Comparison of ENCODE assay signal across 9 mouse cellular contexts in the genomic region with DNA sequence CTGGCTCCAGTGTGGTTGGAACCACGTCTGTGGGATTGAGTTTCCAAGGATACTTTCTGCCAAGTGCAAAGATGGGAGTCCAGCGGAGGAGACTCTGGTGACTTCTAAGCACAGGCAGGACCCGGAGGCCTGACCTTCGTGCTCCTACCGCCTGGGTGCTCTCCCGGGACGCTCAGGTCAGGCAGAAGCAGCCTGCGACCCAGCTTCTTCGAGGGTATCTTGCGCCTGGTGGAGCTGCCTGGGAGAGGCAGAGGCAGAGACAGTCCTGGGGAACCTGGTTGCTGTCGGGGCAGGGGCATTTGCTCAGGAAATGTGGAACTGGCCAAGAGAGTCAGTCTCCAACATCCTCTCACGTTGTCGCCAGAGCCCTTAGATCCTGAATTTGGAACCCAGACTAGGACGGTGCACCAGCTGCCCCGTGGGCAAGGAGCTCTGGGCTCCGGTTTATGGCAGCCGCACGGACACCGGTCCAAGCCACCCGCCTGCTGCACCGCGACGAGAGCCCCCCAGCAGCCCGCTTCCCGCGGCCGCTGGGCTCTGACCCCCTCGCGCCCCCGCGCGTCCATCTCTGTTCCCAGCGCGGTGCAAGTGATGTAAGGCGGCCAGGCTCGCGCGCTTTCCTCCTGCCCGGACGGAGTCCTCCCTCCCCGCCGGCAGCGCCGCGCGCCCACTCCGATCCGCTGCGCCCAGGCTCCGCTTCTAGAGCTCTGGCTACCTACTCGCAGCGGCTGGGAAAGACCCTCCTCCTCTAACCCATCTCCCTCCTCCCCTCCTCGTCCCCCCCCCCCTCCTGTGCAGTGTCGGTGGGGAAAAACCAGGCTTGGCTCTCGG. TPM values are rescaled to one million over a fixed set of nuclear protein-coding genes. Genes with fewer than 3 reads are reported as not detected.
A peak's percentile ranks its signal among the peaks of the same experiment; 100 is the strongest.
DNase-seq lines count a peak whose midpoint lies in the region; ATAC-seq and TF ChIP-seq lines count a peak whose summit lies in the region.
"Had no signal": no experiment of that assay in that cellular context is flagged by ENCODE, and none has a peak within 500 bp of the region (broad histone marks: within the 10 kb centered on the region; RNA-seq: fewer than 3 reads in every experiment).

No protein-coding gene starts in this region.

- peak; percentile 63 to 65 for DNase-seq in cerebellum, postnatal 14 days
- DNase-seq in cerebellum, adult 8-10 months, result no peak
- DNase-seq in forebrain, embryonic 11.5 days (ENCODE audit: low spot score), result peak; percentile 81
- DNase-seq in lung, postnatal 4 days, result peak; percentile 16 to 37
- peak; percentile 63 for DNase-seq in right cerebral cortex, adult 18-20 months
- DNase-seq in gastrocnemius, postnatal 25 days, result no peak

- no peaks in the 10 kb centered on the region for H3K4me1 ChIP-seq in ES-Bruce4 (ENCODE audit: control insufficient read depth, insufficient read depth, low read length)
- no peaks in the 10 kb centered on the region for H3K4me1 ChIP-seq in forebrain, embryonic 11.5 days (replicated peaks; ENCODE audit: control insufficient read depth, insufficient read depth, low read length)
- 0 out of 2 replicates have a peak, but pooled peaks cover 3% of the 10 kb centered on the region for H3K4me1 ChIP-seq in intestine, embryonic 15.5 days (replicated peaks)

- TF ChIP-seq POLR2A in ES-Bruce4 (IDR thresholded peaks at IDR 0.05; ENCODE audit: insufficient read depth, low read length), result no peak

- H3K27me3 ChIP-seq in ES-Bruce4 (ENCODE audit: control insufficient read depth, insufficient read depth, low read length, poor library complexity, severe bottlenecking), result peaks cover 11% of the 10 kb centered on the region
- H3K27me3 ChIP-seq in forebrain, embryonic 11.5 days (ENCODE audit: control insufficient read depth, insufficient read depth, low read length), result peaks cover 5% of the 10 kb centered on the region
- peaks cover 20% of the 10 kb centered on the region for H3K27me3 ChIP-seq in intestine, embryonic 15.5 days (replicated peaks)

- no peaks in the 10 kb centered on the region for H3K36me3 ChIP-seq in ES-Bruce4 (ENCODE audit: control insufficient read depth, insufficient read depth, low read length, poor library complexity, severe bottlenecking)
- H3K36me3 ChIP-seq in forebrain, embryonic 11.5 days (ENCODE audit: control insufficient read depth, insufficient read depth, low read length), result no peaks in the 10 kb centered on the region
- H3K36me3 ChIP-seq in intestine, embryonic 15.5 days, result no peaks in the 10 kb centered on the region

- no peak for TF ChIP-seq CTCF in ES-Bruce4 (IDR thresholded peaks at IDR 0.05; ENCODE audit: low read depth, low read length)

- H3K9me3 ChIP-seq in ES-Bruce4 (replicated peaks; ENCODE audit: control insufficient read depth, insufficient read depth, low read length, poor library complexity, severe bottlenecking), result no peaks in the 10 kb centered on the region
- H3K9me3 ChIP-seq in forebrain, embryonic 11.5 days (ENCODE audit: control insufficient read depth, low read length), result no peaks in the 10 kb centered on the region
- H3K9me3 ChIP-seq in intestine, embryonic 15.5 days, result no peaks in the 10 kb centered on the region

- H3K27ac ChIP-seq in ES-Bruce4 (ENCODE audit: insufficient read depth, low read length), result no peak overlapping the region
- no peak overlapping the region for H3K27ac ChIP-seq in forebrain, embryonic 11.5 days (ENCODE audit: low read depth, low read length)
- no peak overlapping the region for H3K27ac ChIP-seq in intestine, embryonic 15.5 days
- H3K27ac ChIP-seq: heart, adult 2 months had no signal

- no peak for TF ChIP-seq EP300 in ES-Bruce4 (IDR thresholded peaks at IDR 0.05; ENCODE audit: insufficient read depth, low read depth, low read length)

- peak overlapping the region; percentile 37 for H3K9ac ChIP-seq in ES-Bruce4 (ENCODE audit: low read depth, poor library complexity, severe bottlenecking)
- peak overlapping the region; percentile 57 for H3K9ac ChIP-seq in forebrain, embryonic 11.5 days (ENCODE audit: low read length)
- peak overlapping the region; percentile 43 for H3K9ac ChIP-seq in intestine, embryonic 15.5 days

- ATAC-seq in forebrain, embryonic 11.5 days (replicated peaks; ENCODE audit: low FRiP score), result peak; percentile 92
- ATAC-seq in intestine, embryonic 15.5 days, result peak; percentile 88

- 5% methylated on average over 55 of the region's 55 CpGs for WGBS in forebrain, embryonic 11.5 days
- 4% methylated on average over 50 of the region's 55 CpGs for WGBS in intestine, embryonic 15.5 days

- H3K4me3 ChIP-seq in ES-Bruce4 (ENCODE audit: low read depth, low read length), result peak overlapping the region; percentile 70
- peak overlapping the region; percentile 39 for H3K4me3 ChIP-seq in forebrain, embryonic 11.5 days (ENCODE audit: low read depth, low read length)
- peak overlapping the region; percentile 38 for H3K4me3 ChIP-seq in intestine, embryonic 15.5 days (replicated peaks)
- H3K4me3 ChIP-seq: heart, adult 2 months had no signal

- H3K4me2 ChIP-seq in forebrain, embryonic 11.5 days (ENCODE audit: low read depth, low read length, severe bottlenecking), result peak overlapping the region; percentile 69
- peak overlapping the region; percentile 77 for H3K4me2 ChIP-seq in intestine, embryonic 15.5 days (replicated peaks)

RNA-seq across cellular contexts. Expression of a gene that starts 0.9 kb away (rescaled TPM):
- polyA plus RNA-seq in ES-Bruce4 (2011; ENCODE audit: insufficient read depth, insufficient read length, low read depth, missing spikeins), result not detected in 2 replicates
- 0.29 and 0.56 TPM in 2 replicates for polyA plus RNA-seq in forebrain, embryonic 11.5 days (2014; fragmentation: Nextera tagmentation; extraction: Ambion mirVana)
- polyA plus RNA-seq in intestine, embryonic 15.5 days (2015; fragmentation: Nextera tagmentation; extraction: Ambion mirVana), result 1.0 and 1.5 TPM in 2 replicates
- total RNA-seq in gastrocnemius, postnatal 25 days (2021), result not detected

Comparison
In these comparisons a context has a peak if more than half of its experiments do, and no peak if none do; other contexts are left out.
1. DNase-seq: peak in cerebellum, postnatal 14 days (2 of 2), forebrain, embryonic 11.5 days (single experiment), lung, postnatal 4 days (2 of 2) and right cerebral cortex, adult 18-20 months (single experiment); none in cerebellum, adult 8-10 months (single experiment) and gastrocnemius, postnatal 25 days (single experiment).
2. Peak in every context shown above with its lines, with median percentiles within 50 percentile points of each other: H3K4me3 ChIP-seq and H3K9ac ChIP-seq.